Mouse (Mus musculus) kidney, adult 18-20 months (tissue): ENCODE data around the gene Atp11a.

ENCODE experiments used
- DNase-seq: peaks from one replicate; pipeline ENCODE4 v3.0.0; 2021

Atp11a gene

GRCm38 (mm10) chr8:12824562-12824961 lies 67.7 kb downstream of the Atp11a start:
- DNase-seq = no peak

- no peak for DNase-seq
Observed at GRCm38 (mm10) chr8:12825236-12825635, 68.4 kb downstream of the Atp11a start.

GRCm38 (mm10) chr8:12825686-12826237 lies 68.9 kb downstream of the Atp11a start:
- no peak for DNase-seq

GRCm38 (mm10) chr8:12827124-12827523 lies 70.3 kb downstream of the Atp11a start:
- no peak for DNase-seq

GRCm38 (mm10) chr8:12828298-12828697 lies 71.5 kb downstream of the Atp11a start:
- no peak for DNase-seq

GRCm38 (mm10) chr8:12829381-12829780 lies 72.6 kb downstream of the Atp11a start:
- DNase-seq = no peak

GRCm38 (mm10) chr8:12831659-12832589 lies 75.1 kb downstream of the Atp11a start:
- DNase-seq = no peak

GRCm38 (mm10) chr8:12833616-12834015 lies 76.8 kb downstream of the Atp11a start:
- DNase-seq = no peak

GRCm38 (mm10) chr8:12840834-12841233 lies 84.0 kb downstream of the Atp11a start:
- no peak for DNase-seq

- no peak for DNase-seq
Observed at GRCm38 (mm10) chr8:12842342-12842995, 85.7 kb downstream of the Atp11a start.

GRCm38 (mm10) chr8:12844347-12844950 lies 87.6 kb downstream of the Atp11a start:
- no peak for DNase-seq

GRCm38 (mm10) chr8:12846447-12846846 lies 89.6 kb downstream of the Atp11a start:
- DNase-seq = no peak

GRCm38 (mm10) chr8:12851241-12851640 lies 94.4 kb downstream of the Atp11a start:
- DNase-seq = no peak

GRCm38 (mm10) chr8:12856038-12856437 lies 99.2 kb downstream of the Atp11a start:
- no peak for DNase-seq

- no peak for DNase-seq
Observed at GRCm38 (mm10) chr8:12863061-12863460, 106.2 kb downstream of the Atp11a start.

GRCm38 (mm10) chr8:12863608-12864007 lies 106.8 kb downstream of the Atp11a start:
- DNase-seq = no peak

- DNase-seq = no peak
Observed at GRCm38 (mm10) chr8:12865790-12866189, 109.0 kb downstream of the Atp11a start.

GRCm38 (mm10) chr8:12869661-12870060 lies 112.8 kb downstream of the Atp11a start:
- no peak for DNase-seq

- no peak for DNase-seq
Observed at GRCm38 (mm10) chr8:12870656-12871055, 113.8 kb downstream of the Atp11a start.

- no peak for DNase-seq
Observed at GRCm38 (mm10) chr8:12871461-12871860, 114.6 kb downstream of the Atp11a start.

- no peak for DNase-seq
Observed at GRCm38 (mm10) chr8:12872983-12873356, 116.2 kb downstream of the Atp11a start.

GRCm38 (mm10) chr8:12873357-12874046 lies 116.7 kb downstream of the Atp11a start, which contains the start of gene Mcf2l:
Gene Mcf2l, plus strand, starts transcription at chr8:12873806.
- DNase-seq = peak; percentile 74
